16 mouse cellular contexts compared by ENCODE assay signal in genomic region chr6:145012699-145013098, GRCm38 (mm10).
A peak's percentile ranks its signal among the peaks of the same experiment; 100 is the strongest.
DNase-seq lines count a peak whose midpoint lies in the region; ATAC-seq and TF ChIP-seq lines count a peak whose summit lies in the region.
"Had no signal": no experiment of that assay in that cellular context is flagged by ENCODE, and none has a peak within 500 bp of the region (broad histone marks: within the 10 kb centered on the region; RNA-seq: fewer than 3 reads in every experiment).

No protein-coding gene starts in this region.

- no peak for ATAC-seq in embryonic facial prominence, embryonic 14.5 days (ENCODE audit: low read depth)
- ATAC-seq in lung, embryonic 14.5 days (ENCODE audit: insufficient read depth) = peak; percentile 89
- peak; percentile 66; the same call in 1 of the 2 replicates for ATAC-seq in kidney, embryonic 15.5 days (replicated peaks; ENCODE audit: low FRiP score)
- peak; percentile 22; the same call in 1 of the 2 replicates for ATAC-seq in stomach, embryonic 15.5 days (ENCODE audit: insufficient read depth, low FRiP score, low read depth)
- ATAC-seq: forebrain, embryonic 14.5 days; liver, postnatal 0 days had no signal

- 79% methylated on average over 8 of the region's 8 CpGs for WGBS in embryonic facial prominence, embryonic 14.5 days
- 92% methylated on average over 8 of the region's 8 CpGs for WGBS in embryonic facial prominence, embryonic 10.5 days
- WGBS in lung, embryonic 14.5 days = 35% methylated on average over 8 of the region's 8 CpGs
- WGBS in kidney, embryonic 15.5 days = 36% methylated on average over 8 of the region's 8 CpGs
- WGBS in stomach, embryonic 15.5 days = 50% methylated on average over 8 of the region's 8 CpGs

- no peak overlapping the region for H3K4me2 ChIP-seq in embryonic facial prominence, embryonic 14.5 days (ENCODE audit: low read depth, low read length)
- no peak overlapping the region for H3K4me2 ChIP-seq in lung, embryonic 14.5 days
- H3K4me2 ChIP-seq in kidney, embryonic 15.5 days = no peak overlapping the region
- 0 out of 2 replicates have a peak overlapping the region, but pooled peaks have one; percentile 10 for H3K4me2 ChIP-seq in stomach, embryonic 15.5 days
- H3K4me2 ChIP-seq: embryonic facial prominence, embryonic 13.5 days; midbrain, embryonic 12.5 days had no signal

- H3K9me3 ChIP-seq in embryonic facial prominence, embryonic 14.5 days (ENCODE audit: control insufficient read depth, low read length) = no peaks in the 10 kb centered on the region
- peaks cover 6% of the 10 kb centered on the region; the same call in 1 of the 2 replicates for H3K9me3 ChIP-seq in embryonic facial prominence, embryonic 10.5 days
- H3K9me3 ChIP-seq in lung, embryonic 14.5 days (ENCODE audit: low read depth, low read length) = 0 out of 2 replicates have a peak, but pooled peaks cover 4% of the 10 kb centered on the region
- no peaks in the 10 kb centered on the region for H3K9me3 ChIP-seq in kidney, embryonic 15.5 days (replicated peaks)
- no peaks in the 10 kb centered on the region for H3K9me3 ChIP-seq in stomach, embryonic 15.5 days
- H3K9me3 ChIP-seq: embryonic facial prominence, embryonic 13.5 days had no signal

- no peak for TF ChIP-seq CTCF in lung, embryonic 14.5 days (IDR thresholded peaks at IDR 0.05; ENCODE audit: low read depth)

- DNase-seq in embryonic facial prominence, embryonic 14.5 days (ENCODE audit: low spot score) = peak; percentile 20
- no peak for DNase-seq in embryonic facial prominence, embryonic 10.5 days (ENCODE audit: low spot score)
- peak; percentile 84 for DNase-seq in lung, embryonic 14.5 days
- DNase-seq in lung, postnatal 36 days = no peak
- no peak for DNase-seq in layer of hippocampus, adult 11-12 months (ENCODE audit: low spot score)
- no peak for DNase-seq in right cerebral cortex, postnatal 36 days (ENCODE audit: low spot score in 2 of 2)
- DNase-seq: gastrocnemius, postnatal 25 days; liver, postnatal 0 days; thymus, adult 18-20 months had no signal

- no peaks in the 10 kb centered on the region for H3K27me3 ChIP-seq in embryonic facial prominence, embryonic 14.5 days (replicated peaks; ENCODE audit: control insufficient read depth, insufficient read depth, low read length)
- H3K27me3 ChIP-seq in embryonic facial prominence, embryonic 10.5 days (replicated peaks; ENCODE audit: low read depth, poor library complexity, severe bottlenecking) = no peaks in the 10 kb centered on the region
- no peaks in the 10 kb centered on the region for H3K27me3 ChIP-seq in lung, embryonic 14.5 days (ENCODE audit: insufficient read depth, low read length)
- H3K27me3 ChIP-seq in kidney, embryonic 15.5 days = 0 out of 2 replicates have a peak, but pooled peaks cover 3% of the 10 kb centered on the region
- no peaks in the 10 kb centered on the region for H3K27me3 ChIP-seq in stomach, embryonic 15.5 days (replicated peaks)
- H3K27me3 ChIP-seq: CH12.LX; embryonic facial prominence, embryonic 13.5 days; midbrain, embryonic 12.5 days had no signal

- H3K4me1 ChIP-seq in embryonic facial prominence, embryonic 14.5 days (ENCODE audit: control insufficient read depth, insufficient read depth, low read length) = no peaks in the 10 kb centered on the region
- no peaks in the 10 kb centered on the region for H3K4me1 ChIP-seq in embryonic facial prominence, embryonic 10.5 days
- H3K4me1 ChIP-seq in lung, embryonic 14.5 days (ENCODE audit: insufficient read depth) = no peaks in the 10 kb centered on the region
- 0 out of 2 replicates have a peak, but pooled peaks cover 3% of the 10 kb centered on the region for H3K4me1 ChIP-seq in kidney, embryonic 15.5 days
- 0 out of 2 replicates have a peak, but pooled peaks cover 3% of the 10 kb centered on the region for H3K4me1 ChIP-seq in stomach, embryonic 15.5 days
- H3K4me1 ChIP-seq: embryonic facial prominence, embryonic 13.5 days; hindbrain, embryonic 10.5 days; midbrain, embryonic 12.5 days had no signal

- H3K4me3 ChIP-seq in embryonic facial prominence, embryonic 14.5 days (ENCODE audit: low read depth, low read length) = no peak overlapping the region
- H3K4me3 ChIP-seq in embryonic facial prominence, embryonic 10.5 days = no peak overlapping the region
- H3K4me3 ChIP-seq in lung, embryonic 14.5 days (ENCODE audit: low read depth, low read length) = no peak overlapping the region
- no peak overlapping the region for H3K4me3 ChIP-seq in kidney, embryonic 15.5 days (replicated peaks)
- H3K4me3 ChIP-seq in stomach, embryonic 15.5 days (replicated peaks) = no peak overlapping the region
- H3K4me3 ChIP-seq: embryonic facial prominence, embryonic 13.5 days; hindbrain, embryonic 10.5 days; midbrain, embryonic 12.5 days had no signal

- H3K36me3 ChIP-seq in embryonic facial prominence, embryonic 14.5 days (ENCODE audit: control insufficient read depth, insufficient read depth, low read length) = 0 out of 2 replicates have a peak, but pooled peaks cover 4% of the 10 kb centered on the region
- H3K36me3 ChIP-seq in embryonic facial prominence, embryonic 10.5 days (replicated peaks) = peaks cover 94% of the 10 kb centered on the region
- no peaks in the 10 kb centered on the region for H3K36me3 ChIP-seq in lung, embryonic 14.5 days (ENCODE audit: insufficient read depth)
- H3K36me3 ChIP-seq in kidney, embryonic 15.5 days = no peaks in the 10 kb centered on the region
- H3K36me3 ChIP-seq in stomach, embryonic 15.5 days = no peaks in the 10 kb centered on the region

- H3K27ac ChIP-seq in embryonic facial prominence, embryonic 14.5 days (replicated peaks; ENCODE audit: low read depth, low read length) = no peak overlapping the region
- H3K27ac ChIP-seq in embryonic facial prominence, embryonic 10.5 days (replicated peaks) = no peak overlapping the region
- no peak overlapping the region for H3K27ac ChIP-seq in lung, embryonic 14.5 days (ENCODE audit: low read depth)
- no peak overlapping the region for H3K27ac ChIP-seq in kidney, embryonic 15.5 days
- no peak overlapping the region; the same call in 1 of the 2 replicates for H3K27ac ChIP-seq in stomach, embryonic 15.5 days
- H3K27ac ChIP-seq: embryonic facial prominence, embryonic 13.5 days; hindbrain, embryonic 10.5 days; midbrain, embryonic 12.5 days had no signal

- H3K9ac ChIP-seq in embryonic facial prominence, embryonic 14.5 days (ENCODE audit: low read depth, low read length) = no peak overlapping the region
- H3K9ac ChIP-seq in lung, embryonic 14.5 days = no peak overlapping the region
- H3K9ac ChIP-seq in kidney, embryonic 15.5 days = no peak overlapping the region
- H3K9ac ChIP-seq in stomach, embryonic 15.5 days = no peak overlapping the region
- H3K9ac ChIP-seq: embryonic facial prominence, embryonic 13.5 days; liver, postnatal 0 days; midbrain, embryonic 12.5 days had no signal

Comparison
In these comparisons a context has a peak if more than half of its experiments do, and no peak if none do; other contexts are left out.
1. DNase-seq: peak in embryonic facial prominence, embryonic 14.5 days (single experiment) and lung, embryonic 14.5 days (single experiment); none in embryonic facial prominence, embryonic 10.5 days (single experiment), lung, postnatal 36 days (single experiment), layer of hippocampus, adult 11-12 months (single experiment) and right cerebral cortex, postnatal 36 days (0 of 2).